Mouse (Mus musculus) small intestine, adult 2 months (tissue): ENCODE measurements around the gene Dennd6a.

Source experiments
- CTCF ChIP-seq: fragments of 200-500 bp; IDR thresholded peaks from 2 replicates; pipeline ENCODE4 v1.5.1; 2012; ENCODE audit warnings: low read depth, mild to moderate bottlenecking, control low read depth, inconsistent platforms, low read length, moderate library complexity, mixed read lengths; ENCODE audit not compliant: insufficient replicate concordance, insufficient read length; ENCODE audit errors: extremely low read depth
- POLR2A ChIP-seq: fragments of 200-500 bp; IDR thresholded peaks from 2 replicates; pipeline ENCODE4 v1.6.1; 2012; ENCODE audit warnings: low read depth, mild to moderate bottlenecking, control low read depth, inconsistent platforms, low read length, moderate library complexity

- TF ChIP-seq CTCF (no peak), POLR2A (no peak)
Observed at GRCm38 (mm10) chr14:26595167-26595566, 21.5 kb downstream of the Dennd6a start.
